Mouse (Mus musculus): ENCODE results near the gene Kbtbd2. TPM values are rescaled to one million over a fixed set of nuclear protein-coding genes. Genes with fewer than 3 reads are reported as not detected.

The Kbtbd2 gene
- total RNA-seq (2023) = 135 TPM

GRCm38 (mm10) chr6:56797311-56798151, at the start of gene Kbtbd2:
Gene Kbtbd2, minus strand, starts transcription at chr6:56797813.

DNA sequence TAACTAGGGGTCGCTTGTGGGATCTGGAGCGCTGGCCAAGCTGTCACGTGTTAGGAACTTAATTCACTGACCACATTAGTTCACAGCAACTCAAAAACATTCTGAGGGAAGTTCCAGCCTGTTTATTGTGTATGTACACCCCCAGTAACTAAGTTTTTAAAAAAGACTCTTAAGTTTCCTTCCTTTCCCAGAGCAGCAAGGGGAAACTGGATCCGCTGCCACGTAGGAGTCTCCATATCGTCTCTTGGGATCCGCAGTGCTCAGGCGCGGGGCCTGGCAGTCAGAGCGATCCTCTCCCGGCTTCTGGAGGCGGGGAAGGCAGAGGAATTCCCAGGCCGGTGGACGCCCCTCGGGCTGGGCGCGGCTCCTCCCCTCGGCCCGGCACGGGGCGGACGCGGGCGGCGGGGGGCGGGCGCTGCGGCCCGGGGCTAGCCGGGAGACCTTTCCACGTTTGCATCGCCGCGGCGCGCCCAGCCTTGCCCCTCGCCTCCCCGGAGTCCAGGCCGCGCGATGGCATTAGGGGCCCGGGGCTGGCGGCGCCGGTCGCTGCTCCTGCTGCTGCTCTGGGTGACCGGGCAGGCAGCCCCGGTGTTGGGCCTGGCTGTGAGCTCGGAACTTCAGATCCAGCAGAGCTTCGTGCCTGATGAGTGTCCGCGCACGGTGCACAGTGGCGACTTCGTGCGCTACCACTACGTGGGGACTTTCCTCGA, 34.2 kb upstream of the Kbtbd2 start, which contains the start of gene Fkbp9:
TSS of gene Fkbp9 (plus strand) at position 363 of the 710 bp plus-strand sequence.

Other genes starting within 250 kb of the Kbtbd2 start
- 0.44 TPM for gene Pde1c, start 228.7 kb downstream of the Kbtbd2 start, total RNA-seq (2023)
- gene Lsm5, start 93.1 kb downstream of the Kbtbd2 start, total RNA-seq (2023) = 31.0 TPM
- gene Avl9, start 82.9 kb downstream of the Kbtbd2 start, total RNA-seq (2023) = 156 TPM
- not detected for gene Fkbp9, start 34.2 kb upstream of the Kbtbd2 start, total RNA-seq (2023)
- 54.8 TPM for gene Nt5c3, start 126.1 kb upstream of the Kbtbd2 start, total RNA-seq (2023)
- gene Vmn1r4, start 126.2 kb upstream of the Kbtbd2 start, total RNA-seq (2023) = not detected
- gene Vmn1r5, start 172.5 kb upstream of the Kbtbd2 start, total RNA-seq (2023) = not detected
- not detected for gene Vmn1r6, start 199.4 kb upstream of the Kbtbd2 start, total RNA-seq (2023)
- gene Vmn1r7, start 227.5 kb upstream of the Kbtbd2 start, total RNA-seq (2023) = not detected
- gene Vmn1r8, start 234.5 kb upstream of the Kbtbd2 start, total RNA-seq (2023) = not detected

Data from CD4-positive naive resting alpha-beta T cell, adult 76 days (primary cell).